In the genomic region with DNA sequence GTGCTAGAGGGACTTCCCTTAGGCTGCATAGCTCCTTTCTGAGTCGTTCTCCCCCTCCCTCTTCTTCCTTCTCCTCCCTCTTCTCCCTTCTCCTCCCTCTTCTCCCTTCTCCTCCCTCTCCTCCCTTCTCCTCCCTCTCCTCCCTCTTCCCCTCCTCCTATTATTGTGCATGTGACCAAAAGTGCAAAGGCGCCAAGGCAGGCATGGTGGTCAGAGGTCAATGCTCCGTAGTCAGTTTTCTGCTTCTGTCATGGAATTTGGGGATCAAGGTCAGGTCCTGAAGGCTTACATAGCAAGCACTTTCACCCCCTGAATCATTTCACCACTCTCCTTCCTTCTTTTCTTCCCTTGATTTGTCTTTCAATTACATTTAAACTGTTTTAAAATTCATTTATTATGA, we compare ENCODE assay signal across 8 mouse cellular contexts.
"Had no signal": no experiment of that assay in that cellular context is flagged by ENCODE, and none has a peak within 500 bp of the region (broad histone marks: within the 10 kb centered on the region; RNA-seq: fewer than 3 reads in every experiment).

No protein-coding gene starts in this region.

- H3K4me1 ChIP-seq: intestine, embryonic 15.5 days; midbrain, embryonic 12.5 days; neural tube, embryonic 13.5 days had no signal

- H3K9ac ChIP-seq: intestine, embryonic 15.5 days; limb, embryonic 12.5 days; lung, embryonic 15.5 days; midbrain, embryonic 12.5 days; neural tube, embryonic 13.5 days had no signal

- H3K27ac ChIP-seq: hindbrain, postnatal 0 days; intestine, embryonic 15.5 days; layer of hippocampus, adult 2 months; limb, embryonic 12.5 days; lung, embryonic 15.5 days; midbrain, embryonic 12.5 days; neural tube, embryonic 13.5 days had no signal

- H3K4me2 ChIP-seq: intestine, embryonic 15.5 days; limb, embryonic 12.5 days; liver, embryonic 11.5 days; lung, embryonic 15.5 days; midbrain, embryonic 12.5 days; neural tube, embryonic 13.5 days had no signal

- H3K9me3 ChIP-seq: intestine, embryonic 15.5 days; limb, embryonic 12.5 days; lung, embryonic 15.5 days; midbrain, embryonic 12.5 days; neural tube, embryonic 13.5 days had no signal

- H3K4me3 ChIP-seq: intestine, embryonic 15.5 days; layer of hippocampus, adult 2 months; limb, embryonic 12.5 days; lung, embryonic 15.5 days; midbrain, embryonic 12.5 days; neural tube, embryonic 13.5 days had no signal

- H3K27me3 ChIP-seq: intestine, embryonic 15.5 days; limb, embryonic 12.5 days; lung, embryonic 15.5 days; midbrain, embryonic 12.5 days; neural tube, embryonic 13.5 days had no signal
